Mouse (Mus musculus): ENCODE results near the gene Stx19. TPM values are rescaled to one million over a fixed set of nuclear protein-coding genes. Genes with fewer than 3 reads are reported as not detected.
A peak's percentile ranks its signal among the peaks of the same experiment; 100 is the strongest.

Stx19 gene
- polyA plus RNA-seq, 1 experiment: 0.03 TPM

GRCm38 (mm10) chr16:62852464-62853252 is 38.2 kb downstream of the Stx19 start:
- TF ChIP-seq CTCF (IDR thresholded peaks at IDR 0.05; ENCODE audit: borderline replicate concordance, extremely low read depth, insufficient read depth, insufficient read length) (no peak), POLR2A (IDR thresholded peaks at IDR 0.05; ENCODE audit: borderline replicate concordance, extremely low read depth, insufficient read depth, insufficient read length, poor library complexity, severe bottlenecking) (no peak)
- DNase-seq (ENCODE audit: low read depth): no peak

- TF ChIP-seq POLR2A (IDR thresholded peaks at IDR 0.05; ENCODE audit: borderline replicate concordance, extremely low read depth, insufficient read depth, insufficient read length, poor library complexity, severe bottlenecking) (no peak), CTCF (IDR thresholded peaks at IDR 0.05; ENCODE audit: borderline replicate concordance, extremely low read depth, insufficient read depth, insufficient read length) (no peak)
- DNase-seq (ENCODE audit: low read depth): no peak
Measured at GRCm38 (mm10) chr16:62853611-62854126, 39.2 kb downstream of the Stx19 start.

GRCm38 (mm10) chr16:62854191-62855068 is 40.0 kb downstream of the Stx19 start, which contains the start of gene Pros1:
Gene Pros1, plus strand, starts transcription at chr16:62854307.
- TF ChIP-seq POLR2A (IDR thresholded peaks at IDR 0.05; ENCODE audit: borderline replicate concordance, extremely low read depth, insufficient read depth, insufficient read length, poor library complexity, severe bottlenecking) (peak; percentile 58), CTCF (IDR thresholded peaks at IDR 0.05; ENCODE audit: borderline replicate concordance, extremely low read depth, insufficient read depth, insufficient read length) (no peak)
- peak; percentile 64 for DNase-seq (ENCODE audit: low read depth)

- TF ChIP-seq POLR2A (IDR thresholded peaks at IDR 0.05; ENCODE audit: borderline replicate concordance, extremely low read depth, insufficient read depth, insufficient read length, poor library complexity, severe bottlenecking) (no peak), CTCF (IDR thresholded peaks at IDR 0.05; ENCODE audit: borderline replicate concordance, extremely low read depth, insufficient read depth, insufficient read length) (no peak)
- DNase-seq (ENCODE audit: low read depth): no peak
Measured at GRCm38 (mm10) chr16:62855385-62855784, 40.9 kb downstream of the Stx19 start.

GRCm38 (mm10) chr16:62856273-62856672 is 41.8 kb downstream of the Stx19 start:
- no peak for DNase-seq (ENCODE audit: low read depth)
- TF ChIP-seq CTCF (IDR thresholded peaks at IDR 0.05; ENCODE audit: borderline replicate concordance, extremely low read depth, insufficient read depth, insufficient read length) (no peak), POLR2A (IDR thresholded peaks at IDR 0.05; ENCODE audit: borderline replicate concordance, extremely low read depth, insufficient read depth, insufficient read length, poor library complexity, severe bottlenecking) (no peak)

GRCm38 (mm10) chr16:62857498-62857897 is 43.0 kb downstream of the Stx19 start:
- DNase-seq (ENCODE audit: low read depth): no peak
- TF ChIP-seq POLR2A (IDR thresholded peaks at IDR 0.05; ENCODE audit: borderline replicate concordance, extremely low read depth, insufficient read depth, insufficient read length, poor library complexity, severe bottlenecking) (no peak), CTCF (IDR thresholded peaks at IDR 0.05; ENCODE audit: borderline replicate concordance, extremely low read depth, insufficient read depth, insufficient read length) (no peak)

GRCm38 (mm10) chr16:62858018-62858417 is 43.5 kb downstream of the Stx19 start:
- no peak for DNase-seq (ENCODE audit: low read depth)

GRCm38 (mm10) chr16:62860140-62860539 is 45.7 kb downstream of the Stx19 start:
- no peak for TF ChIP-seq POLR2A (IDR thresholded peaks at IDR 0.05; ENCODE audit: borderline replicate concordance, extremely low read depth, insufficient read depth, insufficient read length, poor library complexity, severe bottlenecking)
- TF ChIP-seq CTCF (IDR thresholded peaks at IDR 0.05; ENCODE audit: borderline replicate concordance, extremely low read depth, insufficient read depth, insufficient read length): no peak
- DNase-seq (ENCODE audit: low read depth): no peak

More at GRCm38 (mm10) chr16:62858018-62858417, 43.5 kb downstream of the Stx19 start:
- TF ChIP-seq CTCF (IDR thresholded peaks at IDR 0.05; ENCODE audit: borderline replicate concordance, extremely low read depth, insufficient read depth, insufficient read length) (peak; percentile 32; the same call in 1 of the 2 replicates), POLR2A (IDR thresholded peaks at IDR 0.05; ENCODE audit: borderline replicate concordance, extremely low read depth, insufficient read depth, insufficient read length, poor library complexity, severe bottlenecking) (no peak)

- TF ChIP-seq POLR2A (IDR thresholded peaks at IDR 0.05; ENCODE audit: borderline replicate concordance, extremely low read depth, insufficient read depth, insufficient read length, poor library complexity, severe bottlenecking): no peak
- TF ChIP-seq CTCF (IDR thresholded peaks at IDR 0.05; ENCODE audit: borderline replicate concordance, extremely low read depth, insufficient read depth, insufficient read length): no peak
- no peak for DNase-seq (ENCODE audit: low read depth)
Measured at GRCm38 (mm10) chr16:62861455-62861854, 47.0 kb downstream of the Stx19 start.

- no peak for DNase-seq (ENCODE audit: low read depth)
- no peak for TF ChIP-seq CTCF (IDR thresholded peaks at IDR 0.05; ENCODE audit: borderline replicate concordance, extremely low read depth, insufficient read depth, insufficient read length)
- no peak for TF ChIP-seq POLR2A (IDR thresholded peaks at IDR 0.05; ENCODE audit: borderline replicate concordance, extremely low read depth, insufficient read depth, insufficient read length, poor library complexity, severe bottlenecking)
Measured at GRCm38 (mm10) chr16:62872688-62873117, 58.2 kb downstream of the Stx19 start.

GRCm38 (mm10) chr16:62873180-62873579 is 58.7 kb downstream of the Stx19 start:
- no peak for DNase-seq (ENCODE audit: low read depth)
- TF ChIP-seq POLR2A (IDR thresholded peaks at IDR 0.05; ENCODE audit: borderline replicate concordance, extremely low read depth, insufficient read depth, insufficient read length, poor library complexity, severe bottlenecking) (no peak), CTCF (IDR thresholded peaks at IDR 0.05; ENCODE audit: borderline replicate concordance, extremely low read depth, insufficient read depth, insufficient read length) (no peak)

Other genes starting within 250 kb of the Stx19 start
- gene Nsun3, start 27.9 kb upstream of the Stx19 start, polyA plus RNA-seq (2012; rRNA removed): 9.3 and 9.7 TPM in 2 replicates
- gene Arl13b, start 32.4 kb downstream of the Stx19 start, polyA plus RNA-seq (2012; rRNA removed): 12.3 and 12.4 TPM in 2 replicates
- gene Pros1, start 39.6 kb downstream of the Stx19 start, polyA plus RNA-seq (2012; rRNA removed): 3.9 and 6.3 TPM in 2 replicates

Measured in brain, embryonic 14.5 days (tissue).